Mouse (Mus musculus) adrenal gland, postnatal 4 days (tissue): ENCODE measurements around the gene Znhit1. TPM values are rescaled to one million over a fixed set of nuclear protein-coding genes. Genes with fewer than 3 reads are reported as not detected.

Experiments
- DNase-seq, 2 experiments: peaks; one replicate each; pipeline ENCODE4 v3.0.0; 2021 to 2022; ENCODE audit warnings: low spot score in 2 of 2, mixed read lengths in 2 of 2
- total RNA-seq, 2 experiments: library from RNA; stranded (reverse); gene quantifications; 2 replicates each; pipeline ENCODE4 v1.2.3; 2021

Gene Znhit1
- total RNA-seq, 2 experiments from 2014 or later: 57.4 to 60.6 TPM

GRCm38 (mm10) chr5:136987138-136987933, 485 bp downstream of the Znhit1 start:
- DNase-seq: peak; percentile 62 to 73

DNA sequence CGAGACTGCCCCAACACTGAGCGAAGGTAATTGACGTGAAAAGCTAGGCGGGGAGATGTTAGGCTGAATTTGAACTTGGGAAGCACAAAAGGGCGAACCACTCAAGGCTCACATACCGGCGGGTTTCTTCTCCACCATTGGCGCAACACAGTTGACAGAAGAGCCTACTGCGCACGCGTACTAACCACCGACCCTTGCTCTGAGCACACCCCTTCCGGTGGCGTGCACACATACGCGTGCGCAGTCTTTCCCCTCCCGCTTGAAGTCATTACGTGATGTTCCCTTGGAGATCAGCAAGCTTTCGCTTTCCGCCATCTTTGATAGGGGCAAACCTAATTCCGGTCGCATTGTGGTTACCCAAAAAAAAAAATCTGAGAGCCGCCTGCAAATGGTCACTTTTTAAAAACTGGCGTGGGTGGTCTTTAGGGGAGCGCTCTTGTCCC, 1.1 kb downstream of the Znhit1 start, which contains the start of gene Plod3:
Gene Plod3, plus strand, starts transcription at position 325 of the 443 bp plus-strand sequence.
- peak; percentile 78 to 89 for DNase-seq

- DNase-seq: no peak
Measured at GRCm38 (mm10) chr5:136984828-136985227, 3.0 kb downstream of the Znhit1 start.

- no peak for DNase-seq
Measured at GRCm38 (mm10) chr5:136982338-136982930, 5.4 kb downstream of the Znhit1 start.

DNA sequence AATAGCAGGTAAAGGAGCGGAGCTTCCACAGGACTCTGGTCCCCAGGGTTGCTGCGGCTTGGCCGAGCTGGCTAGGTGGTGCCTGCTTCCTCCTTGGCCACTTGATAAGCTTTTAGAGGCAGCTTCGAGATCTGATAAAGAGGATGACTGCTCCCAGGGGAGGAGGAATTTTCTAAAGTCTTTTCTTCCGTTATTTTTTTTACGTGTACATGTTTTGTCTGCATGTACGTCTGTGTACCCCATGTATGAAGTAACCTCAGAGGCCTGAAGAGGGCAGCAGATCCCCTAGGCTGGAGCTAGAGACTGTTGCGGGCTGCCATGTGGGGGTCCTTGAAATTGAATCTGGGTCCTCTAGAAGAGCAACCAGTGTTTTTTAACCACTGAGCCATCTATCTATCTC, 6.8 kb downstream of the Znhit1 start:
- DNase-seq: no peak

DNA sequence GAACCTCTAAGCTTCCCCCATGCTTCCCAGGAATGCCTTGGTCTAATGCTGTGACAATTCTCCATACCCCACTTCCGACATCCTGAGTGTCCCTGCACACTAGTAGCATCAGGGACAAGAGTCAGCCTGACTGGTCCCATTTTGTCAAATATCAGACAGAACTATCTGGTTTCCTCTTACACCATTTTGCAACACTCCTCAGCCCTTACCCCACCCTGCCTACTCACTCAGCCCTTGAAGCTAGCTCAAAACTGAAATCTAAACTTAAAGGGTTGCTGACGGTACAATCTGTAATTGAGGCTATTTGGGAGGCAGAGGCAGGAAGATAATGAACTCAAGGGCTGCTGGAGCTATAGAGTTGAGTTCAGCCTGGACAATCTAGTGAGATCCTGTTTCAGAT, 8.1 kb downstream of the Znhit1 start:
- DNase-seq: no peak

GRCm38 (mm10) chr5:136977769-136978168, 10.1 kb downstream of the Znhit1 start:
- DNase-seq: no peak

- DNase-seq: no peak
Measured at GRCm38 (mm10) chr5:136973670-136974069, 14.2 kb downstream of the Znhit1 start.

DNA sequence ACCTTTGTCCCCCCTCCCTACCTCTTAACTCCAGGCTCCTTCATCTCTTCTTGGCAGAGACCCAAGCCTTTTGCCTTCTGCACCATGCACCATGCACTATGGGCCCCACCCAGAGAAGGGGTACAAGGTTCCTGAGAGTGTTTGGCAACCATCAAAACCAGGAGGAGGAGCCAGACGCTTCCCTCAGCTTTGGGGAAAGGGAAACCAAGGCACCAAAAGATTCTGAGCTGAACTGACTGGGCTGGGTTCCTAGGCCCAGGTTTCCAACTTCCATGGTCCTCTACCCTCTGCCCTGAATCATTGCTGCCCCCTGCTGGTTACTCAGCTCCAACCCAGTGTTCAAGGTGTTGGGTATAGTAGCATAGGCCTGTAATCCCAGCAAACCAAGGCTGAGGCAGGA, 17.1 kb downstream of the Znhit1 start:
- DNase-seq: peak in 1 of 2 experiments; percentile 56

DNA sequence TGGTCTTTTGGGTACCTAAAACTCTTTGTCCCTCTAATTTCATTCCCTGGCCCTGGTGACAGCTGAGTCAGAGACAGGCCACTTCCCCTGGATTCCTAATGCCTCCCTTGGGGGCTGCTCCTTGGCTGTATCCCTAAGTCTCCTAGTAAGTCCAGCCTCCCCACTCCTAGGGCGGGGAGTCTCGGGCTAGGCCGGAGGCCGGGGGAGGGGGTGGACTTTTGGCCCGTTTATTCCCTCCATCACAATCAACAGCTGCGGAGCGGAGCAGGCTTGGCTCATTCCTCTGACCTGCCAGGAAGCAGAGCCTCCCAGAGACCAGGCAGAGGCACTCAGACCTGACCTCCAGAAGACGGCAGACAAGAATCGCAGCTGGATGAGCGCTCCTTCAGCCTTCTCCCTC, 20.2 kb downstream of the Znhit1 start:
- no peak for DNase-seq

DNA sequence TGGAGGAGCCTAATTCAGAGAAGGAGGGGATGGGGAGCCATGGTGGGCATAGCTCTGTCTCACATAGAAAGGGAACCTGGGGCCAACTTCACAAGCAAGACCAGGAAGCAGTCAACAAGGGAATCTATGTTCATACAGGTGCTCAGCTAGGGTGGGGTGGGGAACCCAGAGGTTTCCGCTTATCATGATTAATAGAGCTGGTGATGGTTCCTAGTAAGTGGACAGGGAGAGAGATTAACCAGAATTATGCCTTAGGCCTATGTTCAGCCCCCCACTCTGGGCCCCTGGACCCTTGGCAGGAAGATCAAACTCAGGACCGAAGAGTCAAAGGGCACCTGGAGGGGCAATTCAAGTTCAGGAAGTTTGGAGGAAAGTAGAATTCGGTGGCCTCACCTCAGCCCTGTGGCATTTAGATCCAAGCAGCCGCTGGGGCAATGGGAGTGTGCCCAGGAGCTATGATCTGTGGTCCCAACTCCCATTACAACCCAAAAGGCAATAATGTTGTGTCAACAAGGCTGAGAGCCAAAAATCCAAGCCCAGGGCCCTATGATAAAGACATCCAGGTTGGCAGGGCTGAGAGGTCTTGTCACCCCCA, 20.9 kb downstream of the Znhit1 start:
- DNase-seq: no peak

GRCm38 (mm10) chr5:136966331-136966730, 21.5 kb downstream of the Znhit1 start, which contains the start of gene Cldn15:
Cldn15 (plus strand) TSS chr5:136966616.
- DNase-seq: no peak

DNA sequence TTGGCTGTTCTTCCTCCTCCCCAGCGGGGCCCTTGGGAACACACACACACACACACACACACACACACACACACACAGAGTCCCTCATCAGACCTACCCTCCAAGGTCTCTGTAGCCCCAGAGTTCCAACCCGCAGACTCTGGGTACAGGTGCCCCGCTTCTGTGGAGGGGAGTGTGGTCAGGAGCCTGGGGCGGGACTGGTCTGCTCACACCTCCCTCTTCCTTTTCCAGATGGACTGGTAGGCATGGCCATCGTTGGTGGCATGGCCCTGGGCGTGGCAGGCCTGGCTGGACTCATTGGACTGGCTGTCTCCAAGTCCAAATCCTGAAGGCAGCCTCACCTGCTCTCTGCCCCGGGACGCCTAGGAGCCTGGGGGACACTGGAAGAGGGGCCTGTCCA, 22.1 kb downstream of the Znhit1 start:
- no peak for DNase-seq

DNA sequence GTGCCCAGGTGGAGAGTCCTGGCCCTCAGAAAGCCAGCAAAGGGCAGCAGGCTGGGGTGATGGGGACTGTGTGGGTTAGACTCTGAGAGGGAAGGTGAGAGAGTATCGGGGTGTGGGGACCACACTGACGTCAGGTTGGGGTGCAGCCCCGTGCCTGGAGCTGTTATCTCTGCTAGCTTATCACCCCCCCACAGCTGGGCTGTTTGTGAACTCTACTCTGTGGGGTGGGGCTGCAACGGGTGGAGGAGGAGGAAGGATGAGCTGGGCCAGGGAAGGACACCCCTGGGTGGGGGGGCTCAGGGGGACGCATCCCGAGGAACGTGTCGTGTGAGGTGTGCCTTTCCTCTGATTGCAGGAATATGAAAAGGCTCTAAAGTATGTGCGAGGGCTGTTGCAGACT, 22.6 kb downstream of the Znhit1 start:
- no peak for DNase-seq

GRCm38 (mm10) chr5:136962966-136963540, 24.8 kb downstream of the Znhit1 start:
- no peak for DNase-seq

DNA sequence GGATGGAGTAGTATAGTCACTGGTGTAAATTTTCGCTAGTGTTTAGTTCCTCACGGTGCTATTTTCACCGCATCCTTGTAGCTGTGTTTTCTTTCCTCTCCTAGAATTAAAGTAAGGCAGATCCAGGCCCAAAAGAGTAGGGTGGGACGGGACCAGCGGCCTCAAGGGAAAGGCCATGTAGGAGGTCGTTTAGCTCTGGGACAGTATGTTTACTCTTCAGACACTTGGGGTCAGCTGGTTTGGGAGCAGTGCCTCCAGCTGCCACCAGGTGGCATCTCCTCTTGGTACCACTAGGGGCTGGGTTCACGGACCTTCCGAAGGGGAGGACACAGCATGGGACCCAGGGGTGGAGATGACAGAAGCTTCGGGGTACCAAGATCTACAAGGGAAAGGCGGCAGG, 25.3 kb downstream of the Znhit1 start:
- peak; percentile 60 for DNase-seq

- DNase-seq: peak; percentile 48 to 81
Measured at GRCm38 (mm10) chr5:136961983-136962461, 25.8 kb downstream of the Znhit1 start.

- DNase-seq: no peak
Measured at GRCm38 (mm10) chr5:136961334-136961982, 26.4 kb downstream of the Znhit1 start.

DNA sequence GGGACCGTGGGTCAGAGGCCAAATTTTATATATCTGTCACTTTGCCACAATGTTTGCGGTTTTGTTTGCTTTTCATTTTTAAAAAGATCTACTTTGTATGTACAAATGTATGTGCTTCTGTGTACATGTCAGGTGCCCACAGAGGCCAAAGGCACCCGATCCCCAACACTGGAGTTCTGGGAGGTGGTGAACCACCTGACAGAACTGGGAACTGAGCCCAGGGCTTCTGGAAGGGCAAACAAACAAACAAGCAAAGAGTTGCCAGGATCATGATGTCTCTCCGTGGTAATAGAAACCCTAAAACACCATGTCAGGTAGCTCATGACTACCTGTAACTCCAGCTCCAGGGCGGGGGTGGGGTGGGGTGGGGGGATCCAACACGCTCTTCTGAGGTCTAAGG, 27.8 kb downstream of the Znhit1 start:
- no peak for DNase-seq

- DNase-seq: no peak
Measured at GRCm38 (mm10) chr5:136958991-136959605, 28.7 kb downstream of the Znhit1 start.

DNA sequence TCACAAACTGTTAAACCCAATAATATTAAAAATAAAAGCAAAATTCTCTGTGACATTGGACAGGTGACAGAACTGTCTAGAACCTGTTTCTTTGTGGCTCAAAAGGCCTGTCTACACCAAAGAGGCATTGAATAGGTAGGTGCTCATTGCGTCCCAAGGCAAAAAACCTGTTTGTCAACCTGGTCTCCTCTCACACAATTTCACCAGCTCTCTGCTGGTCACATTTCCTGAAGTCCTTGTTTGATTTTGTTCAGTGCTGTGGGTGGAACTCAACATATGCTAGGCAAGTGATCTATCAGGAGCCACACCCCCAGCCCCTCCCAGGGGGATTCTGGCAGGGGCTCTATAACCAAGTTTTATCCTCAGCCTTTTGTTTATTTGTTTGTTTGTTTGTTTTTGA, 30.6 kb downstream of the Znhit1 start:
- no peak for DNase-seq
